Mouse (Mus musculus): ENCODE results near the gene Rabep2. TPM values are rescaled to one million over a fixed set of nuclear protein-coding genes. Genes with fewer than 3 reads are reported as not detected.

Gene Rabep2
- polyA plus RNA-seq, 1 experiment from 2014 or later = 23.3 TPM

DNA sequence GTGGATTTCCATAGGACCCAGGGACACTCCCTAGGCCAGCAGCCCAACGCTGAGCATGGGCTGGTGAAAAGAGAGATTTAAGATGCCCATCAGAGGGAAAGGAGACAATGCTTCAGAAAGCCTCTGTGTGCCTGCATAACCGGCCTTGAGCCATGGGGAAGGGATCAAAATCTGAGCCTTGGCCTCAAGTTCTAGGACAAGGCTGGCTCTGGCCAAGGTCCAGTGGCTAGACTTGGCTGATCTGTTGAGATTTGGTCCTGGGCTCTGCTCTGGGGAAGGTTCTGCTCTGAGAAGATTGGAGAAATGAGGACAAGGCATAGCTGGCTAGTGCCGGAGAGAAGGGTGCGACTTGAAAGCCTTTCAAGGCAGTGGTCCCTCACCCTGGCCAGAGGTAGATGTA is 17.5 kb upstream of the Rabep2 start:
- no peak overlapping the region for H3K27ac ChIP-seq (ENCODE audit: poor library complexity, severe bottlenecking)
- WGBS = 87% methylated on average over 4 of the region's 4 CpGs
- H3K4me2 ChIP-seq = no peak overlapping the region
- no peaks in the 10 kb centered on the region for H3K9me3 ChIP-seq (replicated peaks)
- H3K36me3 ChIP-seq = no peaks in the 10 kb centered on the region
- H3K4me1 ChIP-seq (replicated peaks) = no peaks in the 10 kb centered on the region
- H3K9ac ChIP-seq = no peak overlapping the region
- H3K4me3 ChIP-seq = no peak overlapping the region
- ATAC-seq (ENCODE audit: insufficient number of reproducible peaks, low FRiP score) = no peak
- peaks cover 22% of the 10 kb centered on the region for H3K27me3 ChIP-seq (replicated peaks)

DNA sequence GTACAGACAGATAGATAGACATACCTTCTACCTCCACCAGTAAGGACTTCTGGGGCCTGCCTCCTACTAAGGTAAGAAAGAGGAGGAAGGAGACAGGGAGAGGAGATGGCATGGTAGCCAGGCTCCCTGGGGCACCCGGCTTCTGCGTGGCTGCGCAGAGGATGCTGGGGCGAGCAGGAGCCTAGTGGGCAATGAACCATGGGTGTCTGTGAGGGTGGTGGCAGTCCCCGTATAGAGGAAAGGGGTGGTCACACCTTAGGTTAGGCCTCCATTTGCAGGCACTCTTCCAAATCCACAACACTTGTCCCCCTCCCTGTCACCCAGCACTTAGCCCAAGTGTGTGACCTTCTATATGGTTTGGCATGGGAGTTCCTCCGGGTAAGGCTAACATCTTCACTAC is 13.8 kb upstream of the Rabep2 start, which contains the start of gene Cd19:
Gene Cd19 (minus strand): TSS at position 165 of the 400 bp plus-strand sequence.
- Histone ChIP-seq H3K27me3 (replicated peaks) (peaks cover 19% of the 10 kb centered on the region), H3K4me3 (no peak within 1 kb of the TSS), H3K4me2 (no peak within 1 kb of the TSS), H3K27ac (ENCODE audit: poor library complexity, severe bottlenecking) (no peak within 1 kb of the TSS), H3K9me3 (replicated peaks) (no peaks in the 10 kb centered on the region), H3K36me3 (no peaks in the 10 kb centered on the region), H3K9ac (no peak within 1 kb of the TSS), H3K4me1 (replicated peaks) (no peaks in the 10 kb centered on the region)
- no peak for ATAC-seq (ENCODE audit: insufficient number of reproducible peaks, low FRiP score)
- 85% methylated on average over 6 of the region's 6 CpGs for WGBS

GRCm38 (mm10) chr7:126416615-126417014 is 11.9 kb upstream of the Rabep2 start:
- H3K27ac ChIP-seq (ENCODE audit: poor library complexity, severe bottlenecking) = no peak overlapping the region
- no peak for ATAC-seq (ENCODE audit: insufficient number of reproducible peaks, low FRiP score)
- H3K4me3 ChIP-seq = no peak overlapping the region
- H3K4me2 ChIP-seq = no peak overlapping the region
- H3K27me3 ChIP-seq (replicated peaks) = peaks cover 10% of the 10 kb centered on the region
- H3K36me3 ChIP-seq = no peaks in the 10 kb centered on the region
- WGBS = 49% methylated on average over 2 of the region's 2 CpGs
- H3K9ac ChIP-seq = no peak overlapping the region
- no peaks in the 10 kb centered on the region for H3K9me3 ChIP-seq (replicated peaks)
- no peaks in the 10 kb centered on the region for H3K4me1 ChIP-seq (replicated peaks)

DNA sequence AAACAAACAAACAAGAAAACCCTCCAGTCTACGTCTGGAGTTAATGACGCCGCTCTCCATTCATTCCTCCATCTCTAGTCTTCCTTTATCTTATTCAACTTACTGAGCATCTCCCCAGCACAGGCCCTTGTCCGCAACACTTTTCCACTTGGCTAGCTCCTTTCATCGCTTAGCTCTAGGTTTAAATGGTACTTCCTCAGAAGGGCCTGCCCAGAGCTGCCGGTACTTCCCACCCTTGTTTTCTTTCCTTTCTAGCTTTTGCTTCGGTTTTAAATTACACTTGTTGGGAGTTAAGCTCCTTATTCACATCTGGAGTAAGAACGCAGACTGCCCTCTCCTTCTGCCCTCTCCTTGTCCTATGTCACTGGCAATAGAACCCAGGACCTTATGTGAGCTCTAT is 11.5 kb upstream of the Rabep2 start:
- Histone ChIP-seq H3K9me3 (replicated peaks) (peaks cover 3% of the 10 kb centered on the region; the same call in 1 of the 2 replicates), H3K36me3 (no peaks in the 10 kb centered on the region), H3K27me3 (replicated peaks) (peaks cover 8% of the 10 kb centered on the region), H3K9ac (no peak overlapping the region), H3K27ac (ENCODE audit: poor library complexity, severe bottlenecking) (no peak overlapping the region), H3K4me2 (no peak overlapping the region), H3K4me3 (no peak overlapping the region), H3K4me1 (replicated peaks) (no peaks in the 10 kb centered on the region)
- WGBS = 49% methylated on average over 8 of the region's 8 CpGs
- no peak for ATAC-seq (ENCODE audit: insufficient number of reproducible peaks, low FRiP score)

- no peaks in the 10 kb centered on the region for H3K4me1 ChIP-seq (replicated peaks)
- peaks cover 3% of the 10 kb centered on the region; the same call in 1 of the 2 replicates for H3K9me3 ChIP-seq (replicated peaks)
- H3K9ac ChIP-seq = no peak overlapping the region
- no peak overlapping the region for H3K27ac ChIP-seq (ENCODE audit: poor library complexity, severe bottlenecking)
- H3K4me3 ChIP-seq = no peak overlapping the region
- ATAC-seq (ENCODE audit: insufficient number of reproducible peaks, low FRiP score) = no peak
- WGBS = 78% methylated on average over 4 of the region's 4 CpGs
- no peaks in the 10 kb centered on the region for H3K36me3 ChIP-seq
- H3K27me3 ChIP-seq (replicated peaks) = peaks cover 7% of the 10 kb centered on the region
- H3K4me2 ChIP-seq = no peak overlapping the region
Observed at GRCm38 (mm10) chr7:126417606-126418005, 11.0 kb upstream of the Rabep2 start.

GRCm38 (mm10) chr7:126418496-126418895 is 10.1 kb upstream of the Rabep2 start:
- peaks cover 3% of the 10 kb centered on the region; the same call in 1 of the 2 replicates for H3K9me3 ChIP-seq (replicated peaks)
- WGBS = 43% methylated on average over 3 of the region's 3 CpGs
- no peaks in the 10 kb centered on the region for H3K4me1 ChIP-seq (replicated peaks)
- no peak overlapping the region for H3K27ac ChIP-seq (ENCODE audit: poor library complexity, severe bottlenecking)
- peaks cover 5% of the 10 kb centered on the region for H3K27me3 ChIP-seq (replicated peaks)
- no peak for ATAC-seq (ENCODE audit: insufficient number of reproducible peaks, low FRiP score)
- H3K4me2 ChIP-seq = no peak overlapping the region
- H3K9ac ChIP-seq = no peak overlapping the region
- no peaks in the 10 kb centered on the region for H3K36me3 ChIP-seq
- no peak overlapping the region for H3K4me3 ChIP-seq

- Histone ChIP-seq H3K4me1 (replicated peaks) (no peaks in the 10 kb centered on the region), H3K4me3 (no peak overlapping the region), H3K36me3 (no peaks in the 10 kb centered on the region), H3K9me3 (replicated peaks) (peaks cover 3% of the 10 kb centered on the region), H3K27ac (ENCODE audit: poor library complexity, severe bottlenecking) (no peak overlapping the region), H3K27me3 (replicated peaks) (no peaks in the 10 kb centered on the region), H3K4me2 (no peak overlapping the region), H3K9ac (no peak overlapping the region)
- WGBS = 78% methylated on average over 5 of the region's 5 CpGs
- ATAC-seq (ENCODE audit: insufficient number of reproducible peaks, low FRiP score) = no peak
Observed at GRCm38 (mm10) chr7:126421756-126422155, 6.8 kb upstream of the Rabep2 start.

- H3K4me2 ChIP-seq = no peak overlapping the region
- no peaks in the 10 kb centered on the region for H3K36me3 ChIP-seq
- ATAC-seq (ENCODE audit: insufficient number of reproducible peaks, low FRiP score) = no peak
- H3K4me1 ChIP-seq (replicated peaks) = peaks cover 7% of the 10 kb centered on the region
- 76% methylated on average over 6 of the region's 6 CpGs for WGBS
- H3K4me3 ChIP-seq = no peak overlapping the region
- no peak overlapping the region for H3K27ac ChIP-seq (ENCODE audit: poor library complexity, severe bottlenecking)
- peaks cover 7% of the 10 kb centered on the region for H3K9me3 ChIP-seq (replicated peaks)
- H3K27me3 ChIP-seq (replicated peaks) = no peaks in the 10 kb centered on the region
- H3K9ac ChIP-seq = no peak overlapping the region
Observed at GRCm38 (mm10) chr7:126424161-126424560, 4.4 kb upstream of the Rabep2 start.

DNA sequence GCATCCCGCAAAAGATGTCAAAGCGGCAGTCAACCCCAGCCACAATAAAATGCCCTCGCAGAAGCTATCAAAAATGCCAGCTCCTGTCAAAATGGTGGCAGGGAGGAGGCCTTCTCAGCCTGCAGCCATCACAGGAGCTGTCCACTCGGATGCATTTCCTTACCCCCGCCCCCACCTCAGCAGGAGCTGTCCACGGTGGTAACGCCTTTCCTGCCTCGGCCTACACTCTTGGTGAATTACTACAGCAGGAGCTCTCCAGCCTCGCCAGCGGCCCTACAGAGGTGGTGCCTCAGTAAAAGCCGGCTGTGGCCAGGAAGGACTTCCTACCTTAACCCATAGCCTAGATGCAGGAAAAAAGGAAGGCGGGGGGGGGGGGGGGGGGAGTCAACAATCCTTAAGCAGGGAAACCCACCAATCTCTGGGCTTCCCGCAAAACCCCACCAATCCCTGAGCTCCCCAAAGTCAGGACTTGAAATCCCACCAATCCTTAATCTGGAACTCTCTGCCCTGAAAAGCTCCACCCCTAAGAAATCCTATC is 1.2 kb upstream of the Rabep2 start:
- no peak overlapping the region for H3K4me3 ChIP-seq
- H3K27me3 ChIP-seq (replicated peaks) = no peaks in the 10 kb centered on the region
- ATAC-seq (ENCODE audit: insufficient number of reproducible peaks, low FRiP score) = no peak
- peaks cover 18% of the 10 kb centered on the region for H3K4me1 ChIP-seq (replicated peaks)
- H3K9me3 ChIP-seq (replicated peaks) = peaks cover 4% of the 10 kb centered on the region; the same call in 1 of the 2 replicates
- WGBS = 35% methylated on average over 12 of the region's 13 CpGs
- no peak overlapping the region for H3K9ac ChIP-seq
- H3K4me2 ChIP-seq = no peak overlapping the region; the same call in 1 of the 2 replicates
- peaks cover 11% of the 10 kb centered on the region for H3K36me3 ChIP-seq
- no peak overlapping the region for H3K27ac ChIP-seq (ENCODE audit: poor library complexity, severe bottlenecking)

GRCm38 (mm10) chr7:126428154-126428553 is 405 bp upstream of the Rabep2 start:
- peaks cover 15% of the 10 kb centered on the region for H3K36me3 ChIP-seq
- peak overlapping the region; percentile 89 for H3K27ac ChIP-seq (ENCODE audit: poor library complexity, severe bottlenecking)
- peak overlapping the region; percentile 76 for H3K4me3 ChIP-seq
- peaks cover 18% of the 10 kb centered on the region for H3K4me1 ChIP-seq (replicated peaks)
- H3K9ac ChIP-seq = peak overlapping the region; percentile 86
- H3K4me2 ChIP-seq = peak overlapping the region; percentile 84
- ATAC-seq (ENCODE audit: insufficient number of reproducible peaks, low FRiP score) = no peak
- 7% methylated on average over 4 of the region's 4 CpGs for WGBS
- peaks cover 4% of the 10 kb centered on the region; the same call in 1 of the 2 replicates for H3K9me3 ChIP-seq (replicated peaks)
- no peaks in the 10 kb centered on the region for H3K27me3 ChIP-seq (replicated peaks)

- no peak; the same call in 1 of the 2 replicates for ATAC-seq (ENCODE audit: insufficient number of reproducible peaks, low FRiP score)
- peaks cover 4% of the 10 kb centered on the region; the same call in 1 of the 2 replicates for H3K9me3 ChIP-seq (replicated peaks)
- peaks cover 18% of the 10 kb centered on the region for H3K4me1 ChIP-seq (replicated peaks)
- H3K36me3 ChIP-seq = peaks cover 26% of the 10 kb centered on the region
- peak overlapping the region; percentile 84 for H3K4me2 ChIP-seq
- H3K4me3 ChIP-seq = peak overlapping the region; percentile 76
- H3K9ac ChIP-seq = peak overlapping the region; percentile 86
- WGBS = 28% methylated on average over 15 of the region's 15 CpGs
- H3K27ac ChIP-seq (ENCODE audit: poor library complexity, severe bottlenecking) = peak overlapping the region; percentile 89
- no peaks in the 10 kb centered on the region for H3K27me3 ChIP-seq (replicated peaks)
Observed at GRCm38 (mm10) chr7:126429503-126429898, 942 bp downstream of the Rabep2 start.

DNA sequence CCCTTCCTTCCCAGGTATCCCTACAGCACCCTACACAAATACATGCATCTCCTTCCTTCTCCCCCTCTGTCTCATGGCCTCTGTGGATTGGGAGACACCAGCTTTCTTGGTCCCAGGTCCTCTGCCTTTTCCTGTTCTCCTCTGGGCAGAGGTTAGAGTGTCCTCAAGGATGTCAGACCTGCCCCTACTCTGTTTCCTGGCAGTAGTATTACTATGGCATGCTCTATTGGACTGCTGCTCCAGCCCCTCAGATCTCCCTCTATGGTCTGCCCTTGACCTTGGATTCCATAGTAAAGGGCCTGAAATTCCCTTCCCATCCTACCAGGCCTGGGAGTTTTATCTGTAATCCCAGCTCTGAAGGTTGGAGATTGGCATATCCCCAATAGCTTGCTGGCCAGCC is 1.6 kb downstream of the Rabep2 start:
- Histone ChIP-seq H3K4me1 (replicated peaks) (peaks cover 18% of the 10 kb centered on the region), H3K36me3 (peaks cover 31% of the 10 kb centered on the region), H3K27me3 (replicated peaks) (no peaks in the 10 kb centered on the region), H3K4me2 (0 out of 2 replicates have a peak overlapping the region, but pooled peaks have one; percentile 84), H3K27ac (ENCODE audit: poor library complexity, severe bottlenecking) (no peak overlapping the region), H3K9ac (no peak overlapping the region), H3K9me3 (replicated peaks) (peaks cover 4% of the 10 kb centered on the region; the same call in 1 of the 2 replicates), H3K4me3 (no peak overlapping the region)
- ATAC-seq (ENCODE audit: insufficient number of reproducible peaks, low FRiP score) = no peak
